Mouse (Mus musculus): ENCODE results near the gene Olfr304.
"Not testable (repeated sequence)": the region's sequence is repeated elsewhere in the genome, so short reads cannot be mapped to it uniquely, and the experiment has no call there.

The Olfr304 gene

DNA sequence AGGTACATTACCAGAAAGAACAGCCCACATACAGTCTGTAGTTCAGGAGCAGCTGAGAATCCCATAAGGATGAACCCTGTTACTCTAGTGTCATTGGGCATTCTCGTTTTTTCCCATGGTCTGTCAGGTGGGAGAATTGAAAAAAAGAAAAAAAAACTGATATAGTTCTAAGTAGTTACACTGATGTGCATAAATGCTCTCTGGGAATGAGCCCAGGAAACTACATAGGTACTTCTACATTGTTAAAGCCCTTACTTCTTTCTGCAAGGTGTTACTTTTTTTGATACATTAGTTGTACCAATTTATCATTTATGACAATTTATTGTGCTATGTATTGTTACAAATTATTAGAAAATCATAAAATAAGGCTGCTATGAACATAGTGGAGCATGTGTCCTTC is at the start of gene Olfr304:
Gene Olfr304, minus strand, starts transcription at position 101 of the 400 bp plus-strand sequence.
- CTCF ChIA-PET: no interaction called here

GRCm38 (mm10) chr7:86403546-86403945 is 17.1 kb upstream of the Olfr304 start, which contains the start of gene Olfr301:
Gene Olfr301 (plus strand): TSS chr7:86403846.
- CTCF ChIA-PET: no interaction called here

- CTCF ChIA-PET: no interaction called here
Observed at GRCm38 (mm10) chr7:86397689-86398088, 11.2 kb upstream of the Olfr304 start, which contains the start of gene Olfr303. Gene Olfr303 (minus strand): TSS chr7:86397789.

GRCm38 (mm10) chr7:86385769-86386168 is 689 bp downstream of the Olfr304 start:
- CTCF ChIA-PET: no interaction called here

DNA sequence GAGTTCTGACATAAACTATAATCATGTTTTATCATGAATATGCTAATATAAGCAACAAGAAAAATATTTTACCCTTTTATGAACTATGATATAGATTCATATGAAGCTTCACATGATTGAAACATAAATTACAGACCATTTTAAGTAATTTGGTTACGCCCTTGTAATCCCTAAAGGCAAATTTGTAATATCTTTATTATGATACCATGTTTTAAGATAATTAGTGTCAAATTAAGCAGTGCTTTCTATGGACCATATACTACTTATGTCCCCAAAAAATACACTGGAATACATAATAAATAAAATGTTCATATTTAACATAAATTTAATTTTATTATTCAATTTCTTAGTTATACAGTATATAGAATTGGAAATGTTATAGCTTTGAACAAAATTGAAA is 19.6 kb downstream of the Olfr304 start, which contains the start of gene Olfr305:
Gene Olfr305, minus strand, starts transcription at position 101 of the 400 bp plus-strand sequence.
- CTCF ChIA-PET: no interaction called here

DNA sequence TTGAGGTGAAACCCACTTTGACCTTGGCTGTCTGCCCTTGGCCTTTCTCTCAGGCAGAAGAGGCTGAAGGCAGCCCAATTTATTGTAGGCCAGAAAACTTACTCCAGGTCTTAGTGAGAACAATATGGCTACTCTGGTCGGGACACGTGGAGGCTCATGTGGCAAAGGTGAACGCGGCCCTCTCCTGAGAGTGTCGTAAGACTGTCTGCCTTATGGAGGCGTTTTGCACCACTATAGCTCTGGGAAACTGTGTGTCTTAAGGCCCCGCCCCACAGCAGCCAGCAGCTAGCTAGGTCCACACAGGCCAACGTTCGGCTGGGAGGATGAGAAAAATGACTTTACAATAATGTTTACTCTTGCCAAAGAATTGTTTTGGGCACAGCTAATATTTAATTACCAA is 40.2 kb downstream of the Olfr304 start:
- CTCF ChIA-PET: not testable (repeated sequence)

DNA sequence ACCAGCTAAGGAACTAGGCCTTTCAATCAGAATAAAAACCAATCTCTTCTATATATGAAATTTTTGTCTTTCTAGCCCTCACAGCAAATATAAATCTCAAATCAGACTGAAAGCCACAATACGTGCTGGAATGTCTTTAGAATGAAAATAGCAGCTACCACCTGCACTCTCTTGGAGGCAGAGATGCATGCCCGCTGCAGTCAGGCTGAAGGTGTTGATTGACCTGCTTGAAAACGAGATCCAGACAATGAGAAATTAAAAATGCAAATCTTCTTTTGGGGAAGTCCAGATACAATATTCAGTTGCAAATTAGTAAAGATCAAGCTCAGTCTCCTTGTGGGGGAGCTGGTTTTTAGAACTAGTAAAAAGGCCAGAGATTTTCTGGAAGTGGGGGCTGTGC is 42.2 kb downstream of the Olfr304 start:
- CTCF ChIA-PET: no interaction called here

- CTCF ChIA-PET: no interaction called here
Observed at GRCm38 (mm10) chr7:86342881-86343565, 43.4 kb downstream of the Olfr304 start.

DNA sequence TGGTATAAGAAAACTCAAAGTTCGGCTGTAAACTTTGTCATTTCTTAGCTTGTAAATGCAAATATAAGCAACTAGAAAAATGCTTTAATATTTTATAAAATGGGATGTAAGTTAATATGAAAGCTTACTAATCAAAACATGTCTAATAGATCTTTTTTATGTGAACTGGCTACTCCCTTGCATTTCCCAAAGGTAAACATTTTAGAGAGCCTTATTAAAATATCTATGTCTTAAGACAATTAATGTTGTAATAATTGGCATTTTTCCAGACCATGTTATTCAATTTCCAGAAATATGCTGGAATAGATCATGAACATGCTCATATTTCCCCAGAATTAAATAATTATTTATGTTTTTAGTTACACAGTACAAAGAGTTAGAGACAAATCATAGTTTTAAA is 49.0 kb downstream of the Olfr304 start, which contains the start of gene Olfr307:
Gene Olfr307, minus strand, starts transcription at position 101 of the 400 bp plus-strand sequence.
- CTCF ChIA-PET: no interaction called here

Data from spleen, embryonic (tissue).